Mouse (Mus musculus): ENCODE measurements around the gene Gga2.

The Gga2 gene

GRCm38 (mm10) chr7:121995961-121996360, 25.1 kb downstream of the Gga2 start:
- no peak for DNase-seq

GRCm38 (mm10) chr7:121981307-121981871, 39.6 kb downstream of the Gga2 start, which contains the start of gene Cog7:
Gene Cog7, minus strand, starts transcription at chr7:121981711.
- peak; percentile 91 for DNase-seq

GRCm38 (mm10) chr7:121975031-121975430, 46.0 kb downstream of the Gga2 start:
- peak; percentile 59 for DNase-seq

- no peak for DNase-seq
These were observed 49.3 kb downstream of the Gga2 start for GRCm38 (mm10) chr7:121971698-121972097.

- DNase-seq, result no peak
These were observed 50.8 kb downstream of the Gga2 start for GRCm38 (mm10) chr7:121970250-121970649.

GRCm38 (mm10) chr7:121968816-121969215, 52.2 kb downstream of the Gga2 start:
- no peak for DNase-seq

GRCm38 (mm10) chr7:121968242-121968641, 52.8 kb downstream of the Gga2 start:
- DNase-seq, result no peak

- no peak for DNase-seq
These were observed 54.9 kb downstream of the Gga2 start for GRCm38 (mm10) chr7:121966169-121966568.

GRCm38 (mm10) chr7:121963883-121964398, 57.1 kb downstream of the Gga2 start:
- DNase-seq, result peak; percentile 70

GRCm38 (mm10) chr7:121962571-121962959, 58.5 kb downstream of the Gga2 start:
- no peak for DNase-seq

- no peak for DNase-seq
These were observed 59.0 kb downstream of the Gga2 start for GRCm38 (mm10) chr7:121961913-121962570.

- no peak for DNase-seq
These were observed 65.2 kb downstream of the Gga2 start for GRCm38 (mm10) chr7:121955802-121956201.

GRCm38 (mm10) chr7:121954891-121955669, 65.9 kb downstream of the Gga2 start:
- DNase-seq, result no peak

- no peak for DNase-seq
These were observed 73.5 kb downstream of the Gga2 start for GRCm38 (mm10) chr7:121947513-121947912.

- peak; percentile 38 for DNase-seq
These were observed 74.8 kb downstream of the Gga2 start for GRCm38 (mm10) chr7:121946196-121946595.

GRCm38 (mm10) chr7:121942371-121942770, 78.7 kb downstream of the Gga2 start:
- DNase-seq, result no peak

- DNase-seq, result no peak
These were observed 79.4 kb downstream of the Gga2 start for GRCm38 (mm10) chr7:121941640-121942039.

GRCm38 (mm10) chr7:121941016-121941415, 80.0 kb downstream of the Gga2 start:
- DNase-seq, result no peak

GRCm38 (mm10) chr7:121939729-121940128, 81.3 kb downstream of the Gga2 start:
- peak; percentile 87 for DNase-seq

GRCm38 (mm10) chr7:121939244-121939643, 81.8 kb downstream of the Gga2 start:
- peak; percentile 43 for DNase-seq

GRCm38 (mm10) chr7:121938124-121938891, 82.7 kb downstream of the Gga2 start:
- DNase-seq, result peak; percentile 36

GRCm38 (mm10) chr7:121936861-121937630, 84.0 kb downstream of the Gga2 start:
- DNase-seq, result peak; percentile 86

Data from cerebellum, adult 8-10 months (tissue).